Mouse (Mus musculus): Measurements from ENCODE around the gene Cacna2d1. TPM values are rescaled to one million over a fixed set of nuclear protein-coding genes. Genes with fewer than 3 reads are reported as not detected.

Cacna2d1 gene
- polyA plus RNA-seq, 2 experiments = 25.0 to 26.0 TPM

GRCm38 (mm10) chr5:15941191-15941725 is 6.8 kb downstream of the Cacna2d1 start:
- Histone ChIP-seq H3K4me2 (replicated peaks; ENCODE audit: low read depth, low read length, severe bottlenecking) (no peak overlapping the region), H3K4me1 (ENCODE audit: control insufficient read depth, insufficient read depth, low read length) (peaks cover 4% of the 10 kb centered on the region; the same call in 1 of the 2 replicates), H3K9me3 (ENCODE audit: control insufficient read depth, low read length) (no peaks in the 10 kb centered on the region), H3K27ac (replicated peaks; ENCODE audit: low read depth, low read length) (no peak overlapping the region), H3K9ac (ENCODE audit: low read depth, low read length, severe bottlenecking) (no peak overlapping the region), H3K36me3 (ENCODE audit: control insufficient read depth, insufficient read depth, low read length) (peaks cover 4% of the 10 kb centered on the region; the same call in 1 of the 2 replicates), H3K4me3 (replicated peaks; ENCODE audit: low read length) (no peak overlapping the region), H3K27me3 (ENCODE audit: control insufficient read depth, insufficient read depth, low read length) (no peaks in the 10 kb centered on the region)
- 41% methylated on average over 6 of the region's 6 CpGs for WGBS
- no peak for DNase-seq (ENCODE audit: low spot score)
- TF ChIP-seq POLR2A (IDR thresholded peaks at IDR 0.05; ENCODE audit: borderline replicate concordance, extremely low read depth, insufficient read depth, insufficient read length) = no peak
- ATAC-seq (ENCODE audit: low FRiP score, low read depth) = no peak

GRCm38 (mm10) chr5:15942051-15942450 is 7.6 kb downstream of the Cacna2d1 start:
- no peak for DNase-seq (ENCODE audit: low spot score)
- 59% methylated on average over 4 of the region's 4 CpGs for WGBS

GRCm38 (mm10) chr5:15948290-15949037 is 14.0 kb downstream of the Cacna2d1 start:
- Histone ChIP-seq H3K4me1 (ENCODE audit: control insufficient read depth, insufficient read depth, low read length) (no peaks in the 10 kb centered on the region), H3K27ac (replicated peaks; ENCODE audit: low read depth, low read length) (no peak overlapping the region), H3K4me2 (replicated peaks; ENCODE audit: low read depth, low read length, severe bottlenecking) (no peak overlapping the region), H3K9me3 (ENCODE audit: control insufficient read depth, low read length) (no peaks in the 10 kb centered on the region), H3K27me3 (ENCODE audit: control insufficient read depth, insufficient read depth, low read length) (no peaks in the 10 kb centered on the region), H3K4me3 (replicated peaks; ENCODE audit: low read length) (no peak overlapping the region), H3K36me3 (ENCODE audit: control insufficient read depth, insufficient read depth, low read length) (peaks cover 2% of the 10 kb centered on the region; the same call in 1 of the 2 replicates), H3K9ac (ENCODE audit: low read depth, low read length, severe bottlenecking) (no peak overlapping the region)
- TF ChIP-seq POLR2A (IDR thresholded peaks at IDR 0.05; ENCODE audit: borderline replicate concordance, extremely low read depth, insufficient read depth, insufficient read length) = no peak
- DNase-seq (ENCODE audit: low spot score) (no peak), ATAC-seq (ENCODE audit: low FRiP score, low read depth) (0 out of 2 replicates have a peak, but pooled peaks have one; percentile 23)
- 87% methylated on average over 6 of the region's 6 CpGs for WGBS

More at GRCm38 (mm10) chr5:15942051-15942450, 7.6 kb downstream of the Cacna2d1 start:
- no peak overlapping the region for H3K4me2 ChIP-seq (replicated peaks; ENCODE audit: low read depth, low read length, severe bottlenecking)
- H3K36me3 ChIP-seq (ENCODE audit: control insufficient read depth, insufficient read depth, low read length) = peaks cover 4% of the 10 kb centered on the region; the same call in 1 of the 2 replicates
- no peaks in the 10 kb centered on the region for H3K27me3 ChIP-seq (ENCODE audit: control insufficient read depth, insufficient read depth, low read length)
- peaks cover 4% of the 10 kb centered on the region; the same call in 1 of the 2 replicates for H3K4me1 ChIP-seq (ENCODE audit: control insufficient read depth, insufficient read depth, low read length)
- H3K9ac ChIP-seq (ENCODE audit: low read depth, low read length, severe bottlenecking) = no peak overlapping the region
- no peak for TF ChIP-seq POLR2A (IDR thresholded peaks at IDR 0.05; ENCODE audit: borderline replicate concordance, extremely low read depth, insufficient read depth, insufficient read length)
- no peak overlapping the region for H3K27ac ChIP-seq (replicated peaks; ENCODE audit: low read depth, low read length)
- H3K4me3 ChIP-seq (replicated peaks; ENCODE audit: low read length) = no peak overlapping the region
- no peak for ATAC-seq (ENCODE audit: low FRiP score, low read depth)
- no peaks in the 10 kb centered on the region for H3K9me3 ChIP-seq (ENCODE audit: control insufficient read depth, low read length)

GRCm38 (mm10) chr5:15959760-15960159 is 25.3 kb downstream of the Cacna2d1 start:
- no peak for TF ChIP-seq POLR2A (IDR thresholded peaks at IDR 0.05; ENCODE audit: borderline replicate concordance, extremely low read depth, insufficient read depth, insufficient read length)
- no peak overlapping the region for H3K9ac ChIP-seq (ENCODE audit: low read depth, low read length, severe bottlenecking)
- WGBS = 86% methylated on average over 1 of the region's 1 CpGs
- H3K9me3 ChIP-seq (ENCODE audit: control insufficient read depth, low read length) = no peaks in the 10 kb centered on the region
- H3K27ac ChIP-seq (replicated peaks; ENCODE audit: low read depth, low read length) = no peak overlapping the region
- no peaks in the 10 kb centered on the region for H3K36me3 ChIP-seq (ENCODE audit: control insufficient read depth, insufficient read depth, low read length)
- H3K4me2 ChIP-seq (replicated peaks; ENCODE audit: low read depth, low read length, severe bottlenecking) = no peak overlapping the region
- ATAC-seq (ENCODE audit: low FRiP score, low read depth) = no peak; the same call in 1 of the 2 replicates
- H3K4me3 ChIP-seq (replicated peaks; ENCODE audit: low read length) = no peak overlapping the region
- H3K27me3 ChIP-seq (ENCODE audit: control insufficient read depth, insufficient read depth, low read length) = no peaks in the 10 kb centered on the region
- H3K4me1 ChIP-seq (ENCODE audit: control insufficient read depth, insufficient read depth, low read length) = no peaks in the 10 kb centered on the region; the same call in 1 of the 2 replicates
- no peak for DNase-seq (ENCODE audit: low spot score)

- Histone ChIP-seq H3K9ac (ENCODE audit: low read depth, low read length, severe bottlenecking) (no peak overlapping the region), H3K4me2 (replicated peaks; ENCODE audit: low read depth, low read length, severe bottlenecking) (no peak overlapping the region), H3K4me3 (replicated peaks; ENCODE audit: low read length) (no peak overlapping the region), H3K27me3 (ENCODE audit: control insufficient read depth, insufficient read depth, low read length) (no peaks in the 10 kb centered on the region), H3K36me3 (ENCODE audit: control insufficient read depth, insufficient read depth, low read length) (no peaks in the 10 kb centered on the region), H3K4me1 (ENCODE audit: control insufficient read depth, insufficient read depth, low read length) (no peaks in the 10 kb centered on the region; the same call in 1 of the 2 replicates), H3K27ac (replicated peaks; ENCODE audit: low read depth, low read length) (no peak overlapping the region), H3K9me3 (ENCODE audit: control insufficient read depth, low read length) (no peaks in the 10 kb centered on the region)
- TF ChIP-seq POLR2A (IDR thresholded peaks at IDR 0.05; ENCODE audit: borderline replicate concordance, extremely low read depth, insufficient read depth, insufficient read length) = no peak
- 54% methylated on average over 2 of the region's 2 CpGs for WGBS
- peak; percentile 14 for DNase-seq (ENCODE audit: low spot score)
- ATAC-seq (ENCODE audit: low FRiP score, low read depth) = no peak
Observed at GRCm38 (mm10) chr5:15961866-15962265, 27.4 kb downstream of the Cacna2d1 start.

Measured in limb, embryonic 14.5 days (tissue).